Mouse (Mus musculus) cerebellum, postnatal 10 days (tissue): ENCODE measurements at regions not wholly inside any gene's neighbourhood (a gene's known extent, or its start where the extent isn't known, plus 50 kb on each side); places are given as distances from the start of the nearest gene placed in this dataset.

Experiments used
- DNase-seq, 2 experiments: peaks; one replicate each; pipeline ENCODE4 v3.0.0; 2021; ENCODE audit warnings: mixed read lengths in 2 of 2

GRCm38 (mm10) chr12:35429473-35429872 lies 105.4 kb downstream of the Ahr start:
- no peak for DNase-seq

- no peak for DNase-seq
These were observed 115.6 kb downstream of the Ahr start for GRCm38 (mm10) chr12:35419206-35419605.

GRCm38 (mm10) chr12:35417943-35418342 lies 116.9 kb downstream of the Ahr start:
- no peak for DNase-seq

- DNase-seq: no peak
These were observed 118.3 kb downstream of the Ahr start for GRCm38 (mm10) chr12:35416583-35416982.

- no peak for DNase-seq
These were observed 122.1 kb downstream of the Ahr start for GRCm38 (mm10) chr12:35412715-35413114.

GRCm38 (mm10) chr12:35408461-35408860 lies 126.4 kb downstream of the Ahr start:
- DNase-seq: no peak

- no peak for DNase-seq
These were observed 126.8 kb downstream of the Ahr start for GRCm38 (mm10) chr12:35408044-35408443.

GRCm38 (mm10) chr12:35401853-35402252 lies 133.0 kb downstream of the Ahr start:
- no peak for DNase-seq

- no peak for DNase-seq
These were observed 133.6 kb downstream of the Ahr start for GRCm38 (mm10) chr12:35401219-35401618.

GRCm38 (mm10) chr12:35395211-35395610 lies 139.6 kb downstream of the Ahr start:
- DNase-seq: no peak

GRCm38 (mm10) chr12:35392111-35392510 lies 142.7 kb downstream of the Ahr start:
- DNase-seq: peak; percentile 1 to 5

GRCm38 (mm10) chr12:35390266-35390665 lies 144.6 kb downstream of the Ahr start:
- DNase-seq: no peak

- DNase-seq: no peak
These were observed 145.0 kb downstream of the Ahr start for GRCm38 (mm10) chr12:35389839-35390238.

- peak in 1 of 2 experiments; percentile 1 for DNase-seq
These were observed 150.6 kb downstream of the Ahr start for GRCm38 (mm10) chr12:35384211-35384610.

GRCm38 (mm10) chr12:35377266-35377665 lies 157.6 kb downstream of the Ahr start:
- DNase-seq: no peak

GRCm38 (mm10) chr12:35376365-35376764 lies 158.5 kb downstream of the Ahr start:
- DNase-seq: no peak

- no peak for DNase-seq
These were observed 176.9 kb downstream of the Ahr start for GRCm38 (mm10) chr12:35357901-35358300.

- DNase-seq: no peak
These were observed 196.5 kb downstream of the Ahr start for GRCm38 (mm10) chr12:35338191-35338954.

GRCm38 (mm10) chr12:35336314-35336713 lies 198.5 kb downstream of the Ahr start:
- DNase-seq: no peak

GRCm38 (mm10) chr12:35334344-35335075 lies 200.3 kb downstream of the Ahr start:
- no peak for DNase-seq

GRCm38 (mm10) chr12:35331303-35331702 lies 203.5 kb downstream of the Ahr start:
- peak; percentile 4 to 5 for DNase-seq

GRCm38 (mm10) chr12:35329699-35330098 lies 205.1 kb downstream of the Ahr start:
- no peak for DNase-seq

- no peak for DNase-seq
These were observed 215.3 kb downstream of the Ahr start for GRCm38 (mm10) chr12:35319571-35319970.

- no peak for DNase-seq
These were observed 217.8 kb downstream of the Ahr start for GRCm38 (mm10) chr12:35317046-35317445.
